Mouse (Mus musculus): ENCODE results near the gene Tmem236. TPM values are rescaled to one million over a fixed set of nuclear protein-coding genes. Genes with fewer than 3 reads are reported as not detected.

The Tmem236 gene
- polyA plus RNA-seq, 1 experiment from 2014 or later: 0.42 TPM

MicroRNA genes within 50 kb of the gene (microRNA counts, 519-probe panel; counts per million panel counts)
- microRNA mmu-miR-511: 104 counts per million, percentile 35 among the panel's probes with 10 or more counts

Small RNAs within 50 kb of the gene (microRNA-seq; reads per million reads assigned to microRNA genes)
- 1.6 reads per million, percentile 3 among the genes with 10 or more reads in this experiment for gene Mir511

Other genes starting within 250 kb of the Tmem236 start
- gene Hacd1, start 118.4 kb upstream of the Tmem236 start, polyA plus RNA-seq (2015; fragmentation: Nextera tagmentation; extraction: Ambion mirVana): 50.3 and 61.4 TPM in 2 replicates
- gene Stam, start 100.4 kb upstream of the Tmem236 start, polyA plus RNA-seq (2015; fragmentation: Nextera tagmentation; extraction: Ambion mirVana): 66.4 and 73.6 TPM in 2 replicates
- 4.7 and 5.0 TPM in 2 replicates for gene Mrc1, start 54.9 kb downstream of the Tmem236 start, polyA plus RNA-seq (2015; fragmentation: Nextera tagmentation; extraction: Ambion mirVana)
- gene Slc39a12, start 213.8 kb downstream of the Tmem236 start, polyA plus RNA-seq (2015; fragmentation: Nextera tagmentation; extraction: Ambion mirVana): not detected in 2 replicates

All from kidney, embryonic 16.5 days (tissue).